Mouse (Mus musculus) spleen, postnatal 0 days (tissue): Measurements from ENCODE around the gene Sema3e. TPM values are rescaled to one million over a fixed set of nuclear protein-coding genes. Genes with fewer than 3 reads are reported as not detected.

ENCODE experiments used
- polyA plus RNA-seq: library from polyadenylated mRNA; unstranded; fragments of >200 nt; fragmentation: Nextera tagmentation; extraction: Ambion mirVana; gene quantifications from 2 replicates; pipeline ENCODE4 v1.2.1, GENCODE M21; 2015

Gene Sema3e
- 0.16 and 0.29 TPM in 2 replicates for polyA plus RNA-seq

GRCm38 (mm10) chr5:14025205-14026124 is at the start of gene Sema3e:
Gene Sema3e (plus strand): TSS chr5:14025276.

Other genes with a start within 250 kb of the Sema3e start
- gene Speer3, start 233.7 kb upstream of the Sema3e start, polyA plus RNA-seq, result not detected in 2 replicates